Mouse (Mus musculus): Measurements from ENCODE around the gene A730009L09Rik. TPM values are rescaled to one million over a fixed set of nuclear protein-coding genes. Genes with fewer than 3 reads are reported as not detected.

Gene A730009L09Rik
- total RNA-seq, 2 experiments from 2014 or later, result not detected

DNA sequence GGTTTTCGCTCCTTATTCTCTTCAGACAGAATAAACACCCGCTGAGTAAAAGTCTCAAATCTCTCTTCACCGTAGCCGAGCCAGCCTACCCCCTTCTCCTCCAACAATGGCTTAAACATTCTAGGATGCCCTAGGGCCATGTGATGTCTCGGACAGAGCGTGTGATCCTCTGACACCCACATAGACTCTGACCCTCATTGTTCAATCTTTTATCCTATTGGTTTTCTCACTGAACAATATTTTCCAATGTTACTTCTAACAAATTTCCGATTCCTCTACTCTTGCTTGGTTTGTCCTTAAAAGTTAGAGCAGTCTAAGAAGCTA lies 45.3 kb downstream of the A730009L09Rik start:
- no peak for DNase-seq

Other genes starting within 250 kb of the A730009L09Rik start
- 10 to 100 TPM; 17.3 to 18.7 TPM for gene Mrpl39, start 220.6 kb downstream of the A730009L09Rik start, total RNA-seq (2021)

Data from gastrocnemius, postnatal 25 days (tissue).